Mouse (Mus musculus): ENCODE measurements around the gene Comt.

Comt gene

DNA sequence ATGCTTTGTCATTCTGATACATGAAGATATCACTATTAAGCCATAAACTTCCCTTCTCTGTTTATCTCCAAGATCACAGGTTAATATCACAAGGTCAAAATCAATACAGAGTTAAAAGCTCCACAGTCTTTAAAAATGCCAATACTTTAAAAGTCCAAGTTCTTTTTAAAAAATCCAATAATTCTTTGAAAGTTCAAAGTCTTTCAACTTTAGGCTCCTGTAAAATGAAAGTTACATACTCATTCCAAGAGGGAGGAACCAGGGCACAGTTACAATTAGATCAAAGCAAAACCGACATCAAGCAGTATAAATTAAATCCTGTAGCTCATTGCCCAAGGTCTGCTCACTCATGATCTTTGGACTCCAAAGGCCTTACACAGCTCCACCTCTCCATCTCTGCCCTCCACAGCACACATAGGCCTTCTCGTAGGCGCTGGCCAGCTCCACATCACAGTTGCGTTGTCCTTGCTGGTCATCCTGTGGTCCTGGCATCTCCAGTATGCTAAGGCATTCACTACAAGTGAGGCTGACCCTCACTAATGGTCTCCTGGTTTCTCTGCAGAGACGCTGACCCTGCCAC, 6.8 kb upstream of the Comt start:
- DNase-seq (ENCODE audit: low spot score in 2 of 2): no peak

DNA sequence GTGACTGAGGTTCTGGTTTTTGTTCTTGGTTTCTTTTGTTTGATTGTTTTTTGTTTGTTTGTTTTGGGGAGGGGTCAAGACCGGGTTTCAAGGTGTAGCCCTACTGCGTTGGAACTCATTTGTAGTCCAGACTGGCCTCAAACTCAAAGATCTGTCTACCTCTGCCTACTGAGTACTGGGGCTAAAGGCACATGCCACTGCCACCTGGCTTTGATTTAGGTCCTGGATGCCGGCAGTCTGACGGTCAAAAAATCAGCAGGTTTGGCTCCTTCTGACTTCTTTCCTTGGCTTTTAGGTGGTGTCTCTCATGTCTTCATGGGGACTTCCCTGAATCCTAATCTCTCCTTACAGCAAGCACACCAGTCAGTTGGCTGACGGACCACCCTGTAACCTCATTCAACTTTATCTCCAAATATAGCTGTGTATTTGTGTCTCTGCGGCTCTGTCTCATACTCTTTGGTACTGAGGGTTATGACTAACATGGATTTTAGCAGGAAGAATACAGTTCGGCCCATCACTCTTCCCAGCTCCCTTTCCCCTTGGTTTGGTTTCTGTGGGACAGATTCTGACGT, 4.1 kb upstream of the Comt start:
- no peak for DNase-seq (ENCODE audit: low spot score in 2 of 2)

DNA sequence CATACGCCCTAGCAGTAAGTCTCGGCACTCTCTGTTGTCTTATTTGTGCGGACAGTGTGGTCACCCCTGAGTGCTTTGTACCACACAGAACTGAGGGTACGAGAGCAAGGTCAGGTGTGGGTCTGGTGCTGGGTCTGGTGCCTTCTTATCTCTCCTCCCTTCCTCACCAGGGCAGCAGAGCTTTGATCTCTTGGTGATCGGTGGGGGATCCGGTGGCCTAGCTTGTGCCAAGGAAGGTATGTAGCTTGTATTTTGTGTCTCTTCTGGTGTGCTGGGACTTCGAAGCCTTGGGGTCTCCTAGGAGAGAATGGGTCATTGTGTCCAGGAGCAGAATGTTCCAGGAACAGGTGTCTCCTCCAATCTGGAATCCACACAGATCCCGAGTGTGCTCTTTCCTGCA, 3.0 kb upstream of the Comt start:
- no peak for DNase-seq (ENCODE audit: low spot score in 2 of 2)

DNA sequence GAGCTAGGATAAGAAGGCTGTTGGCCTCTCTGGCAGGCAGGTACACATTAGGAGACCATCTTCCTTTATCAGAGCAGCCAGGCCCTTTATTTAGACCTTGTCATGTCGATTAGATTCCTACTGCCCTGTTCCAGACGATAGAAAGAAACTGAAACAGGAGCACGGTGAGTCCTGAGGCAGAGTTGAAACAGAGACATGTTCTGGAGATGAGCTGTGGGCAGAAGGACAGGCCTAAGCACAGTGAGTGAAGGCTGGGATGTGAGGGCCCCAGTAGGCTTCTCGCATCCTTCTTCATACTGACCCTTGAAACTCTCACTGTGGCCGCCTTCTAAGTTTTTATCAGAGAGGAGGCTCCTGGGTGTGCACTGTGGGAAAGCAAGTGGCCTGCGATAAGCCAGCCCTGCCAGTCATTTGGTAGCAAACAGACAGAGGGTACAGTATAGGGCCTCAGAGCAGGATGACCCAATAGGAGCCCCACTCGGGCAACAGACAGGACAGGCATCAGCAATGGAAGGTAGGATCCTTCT, 1.9 kb upstream of the Comt start:
- no peak for DNase-seq (ENCODE audit: low spot score in 2 of 2)

DNA sequence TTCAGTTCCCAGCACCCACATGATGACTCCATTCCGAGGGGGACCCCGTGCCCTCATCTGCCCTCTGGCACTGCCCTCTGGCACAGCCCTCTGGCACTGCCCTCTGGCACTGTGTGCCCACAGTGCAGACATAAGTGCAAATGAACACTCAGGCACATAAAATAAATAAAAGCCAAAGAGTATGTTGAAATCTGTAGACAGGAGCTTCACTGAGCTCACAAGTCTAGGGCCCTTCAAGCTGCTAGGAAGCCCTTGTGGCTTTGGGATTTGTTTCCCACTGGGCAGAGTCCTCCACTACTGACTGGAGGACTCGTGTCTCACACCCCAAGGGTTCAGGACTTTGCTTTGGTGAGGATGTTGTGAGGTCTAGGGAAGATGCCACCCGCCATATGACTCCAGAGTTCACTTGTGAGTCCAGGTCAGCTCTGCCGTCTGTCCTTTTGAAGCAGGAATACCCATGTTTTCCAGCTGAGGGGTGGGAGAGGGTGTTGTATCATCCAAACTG, 1.4 kb upstream of the Comt start:
- DNase-seq (ENCODE audit: low spot score in 2 of 2): no peak

DNA sequence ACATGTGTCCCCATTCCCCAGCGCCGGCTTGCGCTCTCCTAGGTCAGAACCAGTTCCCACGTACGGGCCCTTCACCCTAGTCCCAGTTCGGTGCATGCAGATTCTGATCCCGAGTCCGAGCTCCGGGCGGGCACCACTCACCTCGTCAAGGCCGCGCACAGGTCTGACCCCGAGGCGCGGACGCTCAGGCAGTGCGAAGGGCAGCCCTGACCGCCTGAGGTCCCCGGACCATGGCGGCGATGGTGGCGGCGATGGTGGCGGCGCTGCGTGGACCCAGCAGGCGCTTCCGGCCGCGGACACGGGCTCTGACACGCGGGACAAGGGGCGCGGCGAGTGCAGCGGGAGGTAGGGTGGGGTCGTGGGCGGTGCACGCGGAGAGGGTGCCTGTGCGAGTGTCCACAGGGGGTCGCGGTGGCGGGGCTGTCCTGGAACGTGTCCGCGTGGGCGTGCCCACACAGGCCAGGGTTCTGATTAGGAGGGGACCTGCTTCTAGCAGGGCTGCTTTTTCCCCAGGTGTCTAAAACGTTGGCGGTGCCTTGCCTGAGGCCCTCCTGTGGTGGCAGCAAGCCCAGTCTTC, 349 bp downstream of the Comt start, which contains the start of gene Txnrd2:
TSS of gene Txnrd2 (plus strand) at position 170 of the 577 bp plus-strand sequence.
- DNase-seq (ENCODE audit: low spot score in 2 of 2): peak; percentile 64

DNA sequence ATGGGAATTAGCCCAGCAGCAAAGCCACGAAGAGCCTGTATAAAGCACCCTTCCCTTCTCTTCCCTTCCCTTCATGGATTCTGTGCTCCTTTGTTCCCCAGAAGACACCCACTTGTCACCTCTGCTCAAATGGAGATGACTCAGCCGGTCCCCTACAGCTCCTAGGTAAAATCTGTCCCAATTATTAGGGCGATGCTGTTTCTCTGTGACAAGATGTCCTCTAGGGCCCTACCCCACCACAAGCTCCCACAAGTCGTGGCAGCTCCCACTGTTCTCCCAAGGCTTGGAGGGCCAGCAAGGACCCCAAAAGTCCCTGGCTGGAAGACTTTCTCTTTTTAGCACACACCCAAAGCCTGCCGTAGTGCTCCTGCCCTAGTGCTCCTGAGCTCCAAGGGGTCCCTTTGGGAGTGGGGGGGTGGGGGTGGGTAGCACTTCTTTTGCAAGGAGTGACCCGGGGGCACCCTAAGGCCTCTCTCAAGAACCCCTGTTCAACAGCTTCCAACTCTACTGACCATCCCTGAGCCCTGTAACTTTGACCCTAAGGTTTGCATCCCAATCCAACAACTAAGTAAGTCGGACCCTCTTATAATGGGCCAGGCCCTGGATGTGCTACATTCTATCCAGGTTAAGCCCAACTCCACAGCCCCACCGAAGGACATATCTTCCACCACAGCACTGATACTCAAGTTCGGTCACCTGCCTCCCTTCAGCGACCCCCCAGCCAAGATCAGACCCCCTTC, 1.0 kb downstream of the Comt start:
- DNase-seq (ENCODE audit: low spot score in 2 of 2): no peak

DNA sequence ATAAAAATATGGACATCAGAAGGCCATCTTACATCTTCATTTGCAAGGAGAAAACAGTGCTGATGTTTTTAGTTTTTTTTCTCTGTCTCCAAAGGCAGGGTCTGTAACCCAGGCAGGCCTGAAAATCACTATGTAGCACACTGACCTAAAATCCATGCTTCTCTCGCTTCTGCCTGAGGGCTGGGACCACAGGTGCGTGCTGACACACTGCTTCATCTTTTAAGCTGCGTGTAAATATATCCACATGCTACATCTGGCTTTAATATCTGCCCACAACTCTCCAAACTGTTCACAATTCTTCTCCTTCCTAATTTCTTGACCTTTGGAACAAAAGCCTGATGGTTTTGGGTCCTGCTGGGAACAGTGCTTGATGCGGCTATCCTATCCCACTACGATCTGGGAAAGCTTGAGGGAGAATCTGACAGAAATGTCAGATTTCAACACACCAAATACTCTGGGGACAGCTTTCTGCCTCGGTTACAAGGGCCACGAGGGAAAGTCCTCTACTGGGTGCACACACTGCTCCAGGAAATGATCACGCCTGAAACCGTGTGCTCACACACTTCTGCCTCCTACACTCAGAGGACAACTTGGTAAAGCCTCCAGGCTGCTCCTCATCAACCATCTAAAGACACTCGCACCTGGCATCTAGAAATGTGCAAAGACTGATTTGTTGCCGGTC, 2.1 kb downstream of the Comt start:
- no peak for DNase-seq (ENCODE audit: low spot score in 2 of 2)

DNA sequence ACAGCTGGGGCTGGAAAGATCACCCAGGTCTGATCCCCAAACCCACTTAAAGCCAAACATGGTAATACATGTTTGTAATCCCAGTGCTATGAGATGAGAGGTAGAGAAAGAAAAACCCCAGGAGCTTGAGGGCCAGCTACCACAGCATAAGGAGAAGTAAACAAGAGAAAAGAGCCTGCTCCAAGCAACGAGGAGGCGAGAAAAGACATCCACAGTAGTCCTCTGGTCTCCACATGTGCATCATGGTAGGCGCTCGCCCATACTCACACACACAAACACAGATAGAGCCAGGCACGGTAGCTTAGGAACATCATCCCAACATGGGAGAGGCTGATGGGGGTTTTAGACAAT, 2.8 kb downstream of the Comt start:
- no peak for DNase-seq (ENCODE audit: low spot score in 2 of 2)

DNA sequence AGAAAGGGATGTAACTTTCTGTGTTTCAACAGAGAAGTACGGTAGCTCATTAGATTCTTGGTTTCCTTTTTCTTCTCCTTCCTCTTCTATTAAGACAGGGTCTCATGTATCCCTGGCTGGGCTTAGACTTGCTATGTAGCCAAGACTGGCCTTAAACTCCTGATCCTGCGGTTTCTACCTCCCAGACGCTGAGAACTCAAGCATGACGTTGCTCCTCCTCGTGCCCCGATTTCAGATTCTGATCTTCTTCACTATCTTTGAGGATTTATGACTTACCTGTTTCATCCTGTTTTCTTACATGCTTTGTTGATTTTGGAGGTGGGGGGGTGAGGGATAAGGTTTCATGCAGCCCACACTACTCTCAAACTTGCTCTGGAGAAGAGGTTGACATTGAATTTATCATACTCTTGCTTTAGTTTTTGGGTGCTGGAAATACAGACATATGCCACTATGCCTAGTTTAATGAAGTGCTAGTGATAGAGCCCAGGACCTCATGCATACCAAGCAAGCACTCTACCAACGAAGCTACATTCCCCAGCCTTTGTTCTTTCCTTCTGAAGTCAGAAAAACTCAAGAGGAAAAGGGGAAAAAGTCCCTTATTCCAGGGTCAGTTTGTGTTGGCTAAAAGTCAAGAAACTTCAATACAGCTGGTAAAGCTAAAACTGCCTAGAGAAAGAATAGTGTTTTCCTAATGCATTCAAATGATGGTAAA, 3.3 kb downstream of the Comt start:
- no peak for DNase-seq (ENCODE audit: low spot score in 2 of 2)

DNA sequence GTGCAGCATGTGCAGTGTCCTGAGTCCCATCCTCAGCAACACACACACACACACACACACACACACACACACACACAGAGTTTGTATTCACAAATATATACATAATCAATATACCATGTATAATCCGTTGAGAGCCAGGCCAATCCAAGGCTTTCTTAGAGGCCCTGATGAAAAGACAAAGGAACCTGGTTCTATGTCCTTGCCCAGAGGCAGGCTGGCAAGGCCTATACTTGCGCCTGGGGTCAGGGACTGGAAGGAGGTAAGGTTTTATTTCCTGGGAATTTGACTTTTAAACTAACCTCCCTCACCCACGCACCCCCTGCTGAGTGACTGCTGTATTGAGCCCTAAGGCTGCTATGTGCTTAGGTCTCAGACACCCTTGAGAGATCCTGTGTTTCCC, 6.1 kb downstream of the Comt start:
- DNase-seq (ENCODE audit: low spot score in 2 of 2): no peak

DNA sequence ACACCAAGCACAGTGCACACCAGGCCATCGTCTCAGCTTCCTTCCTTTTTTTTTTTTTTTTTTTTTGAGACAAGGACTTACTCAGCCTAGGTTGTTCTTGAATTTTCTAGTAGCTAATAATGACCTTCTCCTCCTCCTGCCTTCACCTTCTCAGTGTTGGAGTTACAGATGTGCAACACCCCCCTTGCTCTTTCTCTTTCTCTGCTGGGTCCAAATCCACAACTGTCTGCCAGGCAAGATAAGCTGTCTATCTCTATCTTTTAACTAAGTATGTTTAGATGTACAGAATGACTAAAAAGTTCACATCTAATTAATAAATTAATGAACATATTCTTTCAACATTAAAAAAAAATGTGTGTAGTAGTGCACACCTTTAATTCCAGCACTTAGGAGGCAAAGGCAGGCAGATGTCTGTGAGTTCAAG, 7.0 kb downstream of the Comt start:
- no peak for DNase-seq (ENCODE audit: low spot score in 2 of 2)

DNA sequence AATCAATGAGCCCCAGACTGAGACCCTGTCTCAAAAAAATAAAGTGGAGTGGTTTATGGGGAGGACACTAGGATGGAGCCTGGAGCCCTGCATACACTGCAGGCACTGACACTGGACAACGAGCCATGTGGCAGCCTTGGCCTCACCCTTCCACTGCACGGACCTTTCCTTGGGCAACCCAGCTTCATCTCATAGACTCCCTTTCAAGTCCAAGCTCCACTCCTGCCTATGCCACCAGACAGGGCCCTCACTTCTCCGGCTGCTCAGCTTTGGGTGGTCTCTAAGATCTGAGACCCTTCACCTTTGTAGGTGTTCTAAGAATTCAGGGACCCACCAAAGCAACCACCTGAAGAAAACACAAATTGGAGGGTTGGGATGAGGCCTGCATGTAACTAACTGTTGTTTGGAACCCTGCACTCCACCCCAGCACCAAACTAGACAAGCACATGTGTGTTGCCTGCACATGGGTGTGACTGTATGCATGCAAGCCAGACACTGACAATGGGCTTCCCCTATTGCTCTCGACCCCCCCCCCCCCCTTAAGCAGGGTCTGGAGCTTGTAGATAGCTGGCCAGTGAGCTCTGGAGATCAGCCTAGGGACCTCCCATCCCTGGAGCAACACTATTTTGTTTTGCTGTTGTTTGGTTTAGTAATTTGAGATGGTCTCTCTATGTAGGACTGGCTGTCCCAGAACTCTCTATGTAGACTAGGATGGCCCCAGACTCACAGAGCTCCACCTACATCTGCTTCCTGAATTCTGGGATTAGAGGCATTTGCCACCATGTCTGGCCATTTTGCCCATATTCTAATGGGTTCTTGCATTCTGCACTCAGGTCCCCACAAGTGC, 7.7 kb downstream of the Comt start:
- no peak for DNase-seq (ENCODE audit: low spot score in 2 of 2)

DNA sequence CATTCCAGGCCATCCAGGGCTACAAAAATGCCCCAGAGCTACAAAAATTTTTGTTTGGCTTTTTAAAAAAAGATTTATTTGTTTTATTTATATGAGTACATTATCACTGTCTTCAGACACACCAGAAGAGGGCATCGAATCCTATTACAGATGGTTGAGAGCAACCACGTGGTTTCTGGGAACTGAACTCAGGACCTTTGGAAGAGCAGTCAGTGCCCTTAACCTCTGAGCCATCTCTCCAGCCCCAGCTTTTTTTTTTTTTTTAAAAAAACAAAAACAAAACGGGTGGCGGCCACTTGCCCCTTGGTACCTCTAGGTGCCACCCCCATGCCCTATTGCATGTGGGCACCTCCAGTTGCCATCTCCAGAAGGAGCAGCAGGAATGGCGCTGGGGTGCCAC, 9.2 kb downstream of the Comt start:
- no peak for DNase-seq (ENCODE audit: low spot score in 2 of 2)

DNA sequence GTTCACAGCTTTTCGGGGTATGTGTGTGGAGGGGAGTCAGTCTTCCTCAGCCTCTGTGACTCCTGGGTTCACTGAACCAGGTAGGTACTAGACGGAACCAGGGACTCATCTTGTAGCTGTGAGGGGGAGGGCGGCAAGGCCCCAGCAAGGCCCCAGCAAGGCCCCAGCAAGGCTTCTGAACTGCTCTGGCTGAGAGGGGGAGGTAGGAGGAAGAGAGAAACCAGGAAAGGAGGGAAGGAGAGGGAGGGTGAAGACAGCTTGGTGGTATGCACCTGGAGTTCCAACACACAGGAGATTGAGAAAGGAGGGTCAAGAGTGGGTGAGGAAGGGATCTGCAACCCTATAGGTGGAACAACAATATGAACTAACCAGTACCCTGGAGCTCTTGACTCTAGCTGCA, 9.8 kb downstream of the Comt start:
- no peak for DNase-seq (ENCODE audit: low spot score in 2 of 2)

DNA sequence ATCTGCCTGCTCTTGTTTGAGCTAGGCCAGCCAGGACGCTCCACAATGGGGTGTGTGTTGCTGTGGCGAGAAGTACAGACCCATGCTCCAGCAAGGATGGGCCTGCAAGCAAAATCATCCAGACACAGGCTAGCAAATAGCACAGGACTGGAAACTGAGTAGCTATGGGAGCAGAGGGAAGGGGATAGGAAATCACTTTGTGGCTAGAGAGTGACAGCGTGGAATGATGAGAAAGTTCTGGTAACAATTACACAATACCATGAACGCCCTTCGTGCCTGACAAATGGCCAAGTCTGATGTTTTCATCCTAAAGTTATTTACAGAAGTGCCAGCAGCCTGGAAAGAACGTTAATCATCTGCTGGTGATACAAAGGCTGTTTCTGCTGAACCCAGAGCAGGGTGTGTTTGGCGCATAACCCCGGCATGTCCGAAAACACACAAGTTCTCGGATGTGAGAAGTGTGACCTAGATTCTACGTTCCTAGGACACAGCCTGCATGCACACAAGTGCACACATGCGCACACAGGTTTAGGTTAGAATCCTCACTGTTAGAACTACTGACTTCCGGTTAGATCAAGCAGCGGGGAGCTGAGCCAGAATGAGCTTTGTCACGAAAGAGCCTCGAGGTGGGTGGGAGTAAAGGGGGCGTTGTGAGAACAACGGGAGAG, 10.4 kb downstream of the Comt start:
- no peak for DNase-seq (ENCODE audit: low spot score in 2 of 2)

DNA sequence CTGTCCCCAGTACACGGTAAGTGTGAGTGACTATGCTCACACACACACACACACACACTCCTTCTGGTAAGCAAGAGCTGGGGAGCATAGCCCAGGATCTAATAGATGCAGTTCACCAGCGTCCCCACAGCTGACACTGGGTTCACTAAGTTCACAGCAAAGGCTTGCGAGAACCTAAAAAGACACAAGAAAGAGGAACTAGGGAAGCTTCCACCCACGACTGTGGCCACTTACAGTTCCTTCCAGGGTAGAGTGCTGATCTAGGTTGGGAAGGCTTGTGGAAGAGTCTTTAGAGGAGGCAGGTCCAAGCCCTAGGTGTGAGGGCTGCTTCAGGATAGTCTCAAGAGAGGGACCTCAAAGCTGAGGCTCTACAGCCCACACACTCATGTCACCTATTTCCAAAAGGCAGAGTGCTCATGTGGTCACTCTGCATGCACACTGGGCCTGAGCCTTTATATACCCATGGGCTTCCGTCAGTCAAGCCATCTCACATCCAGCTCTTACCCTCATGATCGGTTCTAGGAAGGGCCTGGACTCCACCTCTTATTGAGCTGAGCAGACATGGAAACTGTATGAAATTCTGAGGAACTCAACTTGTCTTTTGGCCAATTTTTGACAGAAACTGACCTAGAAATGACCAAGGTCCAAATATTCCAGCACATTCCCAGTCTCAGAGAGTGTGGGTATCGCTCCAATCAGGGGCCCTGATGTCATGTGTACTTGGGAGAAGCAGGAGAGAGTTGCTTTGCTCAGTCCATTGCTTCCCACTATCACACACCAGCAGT, 13.4 kb downstream of the Comt start:
- no peak for DNase-seq (ENCODE audit: low spot score in 2 of 2)

DNA sequence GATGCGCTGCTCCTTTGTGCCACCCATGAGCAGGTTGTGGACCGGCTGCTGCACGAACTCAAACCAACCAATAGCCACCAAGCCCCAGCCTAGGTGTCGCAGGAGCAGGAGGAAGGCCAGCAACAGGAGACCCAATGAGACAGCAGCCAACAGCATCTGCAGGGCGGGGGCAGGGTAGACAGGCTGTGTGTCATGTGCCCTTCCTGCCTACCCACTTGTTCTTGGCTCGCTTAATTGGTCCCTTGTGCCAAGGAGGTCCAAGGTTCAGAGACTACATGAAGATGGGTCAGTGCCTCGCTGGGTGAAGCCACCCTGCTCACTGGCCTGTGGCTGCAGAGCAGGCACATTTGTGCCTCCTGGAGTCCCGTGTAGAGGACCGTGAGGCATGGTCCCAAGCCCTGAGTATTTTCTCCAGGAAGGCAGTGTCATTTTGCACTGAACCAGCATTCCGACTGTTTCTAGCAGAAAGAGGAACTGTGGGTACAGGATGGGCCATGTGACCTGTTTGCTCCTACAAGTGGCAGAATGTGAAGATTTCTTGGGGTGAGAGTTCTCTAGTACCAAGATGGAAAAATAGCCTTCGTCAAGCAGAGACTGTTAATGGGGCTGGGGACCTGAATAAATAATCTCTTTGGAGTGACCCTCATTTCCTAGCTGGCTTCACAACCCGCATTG, 14.7 kb downstream of the Comt start:
- DNase-seq (ENCODE audit: low spot score in 2 of 2): no peak
